Mouse (Mus musculus) C2C12 (cell line): Measurements from ENCODE around the gene Tbc1d13.

ENCODE experiments used
- CTCF ChIP-seq: IDR thresholded peaks from one replicate; pipeline ENCODE4 v1.5.1; 2011; ENCODE audit not compliant: control insufficient read depth, insufficient read depth, insufficient read length
- MAX ChIP-seq: IDR thresholded peaks from one replicate; pipeline ENCODE4 v1.6.1; 2011; ENCODE audit warnings: mild to moderate bottlenecking, control low read depth
- USF1 ChIP-seq: IDR thresholded peaks from one replicate; pipeline ENCODE4 v1.6.1; 2011; ENCODE audit warnings: low read depth, mild to moderate bottlenecking, control low read depth, moderate library complexity

GRCm38 (mm10) chr2:30092280-30092918 lies 41.1 kb upstream of the Tbc1d13 start:
- TF ChIP-seq CTCF = no peak
- TF ChIP-seq MAX = no peak
- TF ChIP-seq USF1 = no peak
